Mouse (Mus musculus) C2C12 (cell line): ENCODE measurements at regions not wholly inside any gene's neighbourhood (a gene's known extent, or its start where the extent isn't known, plus 50 kb on each side); places are given as distances from the start of the nearest gene placed in this dataset.

Source experiments
- H3K27me3 ChIP-seq: one replicate; pipeline ENCODE4 v1.6.1; 2011; ENCODE audit not compliant: control insufficient read depth, insufficient read depth, insufficient read length
- H3K36me3 ChIP-seq: one replicate; pipeline ENCODE4 v1.6.1; 2011; ENCODE audit not compliant: control insufficient read depth, insufficient read depth
- H3K4me3 ChIP-seq: one replicate; pipeline ENCODE4 v1.5.1; 2011; ENCODE audit warnings: mild to moderate bottlenecking, control low read depth; ENCODE audit not compliant: poor library complexity, insufficient read depth, severe bottlenecking
- H3K79me2 ChIP-seq: one replicate; pipeline ENCODE4 v1.6.1; 2011; ENCODE audit not compliant: control insufficient read depth, insufficient read depth
- H3K79me3 ChIP-seq: one replicate; pipeline ENCODE4 v1.6.1; 2011; ENCODE audit warnings: low read depth, control low read depth
- H3ac ChIP-seq: one replicate; pipeline ENCODE3; 2011; ENCODE audit warnings: low read depth; ENCODE audit not compliant: control insufficient read depth, insufficient read length
- CEBPB ChIP-seq: IDR thresholded peaks from one replicate; pipeline ENCODE4 v1.6.1; 2011; ENCODE audit warnings: low read depth, mild to moderate bottlenecking, control low read depth, moderate library complexity
- CTCF ChIP-seq: IDR thresholded peaks from one replicate; pipeline ENCODE4 v1.5.1; 2011; ENCODE audit not compliant: control insufficient read depth, insufficient read depth, insufficient read length
- FOSL1 ChIP-seq: IDR thresholded peaks from one replicate; pipeline ENCODE4 v1.8.0; 2011; ENCODE audit warnings: mild to moderate bottlenecking, low read length; ENCODE audit not compliant: poor library complexity, insufficient read depth, severe bottlenecking
- MAX ChIP-seq: IDR thresholded peaks from one replicate; pipeline ENCODE4 v1.6.1; 2011; ENCODE audit warnings: mild to moderate bottlenecking, control low read depth
- MYOD1 ChIP-seq: IDR thresholded peaks from one replicate; pipeline ENCODE4 v1.6.1; 2011; ENCODE audit warnings: low read depth; ENCODE audit not compliant: control insufficient read depth, insufficient read length
- MYOG ChIP-seq: IDR thresholded peaks from one replicate; pipeline ENCODE4 v1.6.1; 2011; ENCODE audit not compliant: control insufficient read depth, insufficient read length; ENCODE audit errors: extremely low read depth
- USF1 ChIP-seq: IDR thresholded peaks from one replicate; pipeline ENCODE4 v1.6.1; 2011; ENCODE audit warnings: low read depth, mild to moderate bottlenecking, control low read depth, moderate library complexity

GRCm38 (mm10) chr16:95138809-95139208 is 118.5 kb upstream of the Kcnj15 start:
- peaks cover 11% of the 10 kb centered on the region for H3K27me3 ChIP-seq
- H3K4me3 ChIP-seq: no peak overlapping the region
- H3K79me2 ChIP-seq: no peaks in the 10 kb centered on the region
- no peak for TF ChIP-seq FOSL1
- TF ChIP-seq USF1: no peak
- no peak for TF ChIP-seq MYOD1
- TF ChIP-seq CTCF: no peak
- no peak for TF ChIP-seq MAX
- no peak for TF ChIP-seq CEBPB
- TF ChIP-seq MYOG: no peak
- H3K36me3 ChIP-seq: no peaks in the 10 kb centered on the region
- no peaks in the 10 kb centered on the region for H3K79me3 ChIP-seq
- H3ac ChIP-seq: no peak overlapping the region

- Histone ChIP-seq H3ac (no peak overlapping the region), H3K4me3 (no peak overlapping the region), H3K79me2 (no peaks in the 10 kb centered on the region), H3K36me3 (no peaks in the 10 kb centered on the region), H3K79me3 (no peaks in the 10 kb centered on the region), H3K27me3 (peaks cover 11% of the 10 kb centered on the region)
- TF ChIP-seq MAX (no peak), USF1 (no peak), MYOG (no peak)
Observed at GRCm38 (mm10) chr16:95141510-95142394, 115.6 kb upstream of the Kcnj15 start.

- Histone ChIP-seq H3ac (no peak overlapping the region), H3K4me3 (no peak overlapping the region), H3K27me3 (no peaks in the 10 kb centered on the region), H3K36me3 (no peaks in the 10 kb centered on the region), H3K79me3 (no peaks in the 10 kb centered on the region), H3K79me2 (no peaks in the 10 kb centered on the region)
- TF ChIP-seq FOSL1: peak; percentile 67
- no peak for TF ChIP-seq MAX
Observed at GRCm38 (mm10) chr16:95150499-95150898, 106.9 kb upstream of the Kcnj15 start.

GRCm38 (mm10) chr16:95151499-95151898 is 105.9 kb upstream of the Kcnj15 start:
- Histone ChIP-seq H3K4me3 (no peak overlapping the region), H3K79me2 (no peaks in the 10 kb centered on the region), H3K27me3 (no peaks in the 10 kb centered on the region), H3K36me3 (no peaks in the 10 kb centered on the region), H3K79me3 (no peaks in the 10 kb centered on the region), H3ac (no peak overlapping the region)
- TF ChIP-seq FOSL1: no peak
- TF ChIP-seq CTCF: no peak
- no peak for TF ChIP-seq USF1
- no peak for TF ChIP-seq MYOD1
- TF ChIP-seq MYOG: no peak
- no peak for TF ChIP-seq CEBPB
- no peak for TF ChIP-seq MAX

GRCm38 (mm10) chr16:95151914-95152313 is 105.4 kb upstream of the Kcnj15 start:
- Histone ChIP-seq H3K79me3 (no peaks in the 10 kb centered on the region), H3ac (no peak overlapping the region), H3K79me2 (no peaks in the 10 kb centered on the region), H3K4me3 (no peak overlapping the region), H3K27me3 (no peaks in the 10 kb centered on the region), H3K36me3 (no peaks in the 10 kb centered on the region)
- TF ChIP-seq MYOD1 (no peak), CEBPB (no peak), MYOG (no peak), FOSL1 (no peak), CTCF (no peak), USF1 (no peak), MAX (no peak)

- Histone ChIP-seq H3K36me3 (no peaks in the 10 kb centered on the region), H3ac (no peak overlapping the region), H3K79me3 (no peaks in the 10 kb centered on the region), H3K4me3 (no peak overlapping the region), H3K79me2 (no peaks in the 10 kb centered on the region), H3K27me3 (no peaks in the 10 kb centered on the region)
- no peak for TF ChIP-seq CTCF
- TF ChIP-seq CEBPB: no peak
- TF ChIP-seq FOSL1: no peak
- TF ChIP-seq MYOD1: no peak
- no peak for TF ChIP-seq MYOG
- TF ChIP-seq USF1: no peak
- TF ChIP-seq MAX: no peak
Observed at GRCm38 (mm10) chr16:95152742-95153383, 104.5 kb upstream of the Kcnj15 start.
